Mouse (Mus musculus) stomach, embryonic 16.5 days (tissue): ENCODE data around the gene Blm. TPM values are rescaled to one million over a fixed set of nuclear protein-coding genes. Genes with fewer than 3 reads are reported as not detected.

Experiments used
- ATAC-seq: fragments of 200-750 bp; cut with Nextera tagmentation; 2 replicates; pipeline ENCODE4 v1.8.0; 2017; ENCODE audit warnings: moderate number of reproducible peaks, moderate TSS enrichment; ENCODE audit not compliant: insufficient read depth, low FRiP score
- H3K27ac ChIP-seq: fragments of 300-500 bp; sonication (generic); 2 replicates; pipeline ENCODE4 v1.5.1; 2014; ENCODE audit warnings: low read length
- H3K27me3 ChIP-seq: fragments of 300-500 bp; sonication (generic); 2 replicates; pipeline ENCODE4 v1.6.1; 2014; ENCODE audit warnings: low read length, control low read depth, mixed read lengths; ENCODE audit not compliant: control insufficient read depth, insufficient read depth
- H3K36me3 ChIP-seq: fragments of 300-500 bp; sonication (generic); 2 replicates; pipeline ENCODE4 v1.6.1; 2014; ENCODE audit warnings: low read length; ENCODE audit not compliant: control insufficient read depth, insufficient read depth
- H3K4me1 ChIP-seq: fragments of 300-500 bp; sonication (generic); 2 replicates; pipeline ENCODE4 v1.6.1; 2014; ENCODE audit warnings: low read length, control low read depth, mixed read lengths; ENCODE audit not compliant: control insufficient read depth, insufficient read depth
- H3K4me2 ChIP-seq: fragments of 300-500 bp; sonication (generic); 2 replicates; pipeline ENCODE4 v1.6.1; 2014; ENCODE audit warnings: low read depth, low read length, mixed read lengths
- H3K4me3 ChIP-seq: fragments of 300-500 bp; sonication (generic); replicated peaks from 2 replicates; pipeline ENCODE4 v1.5.1; 2014; ENCODE audit warnings: mild to moderate bottlenecking, low read length
- H3K9ac ChIP-seq: fragments of 300-500 bp; sonication (generic); 2 replicates; pipeline ENCODE4 v1.6.1; 2014; ENCODE audit warnings: low read length
- H3K9me3 ChIP-seq: fragments of 300-500 bp; sonication (generic); replicated peaks from 2 replicates; pipeline ENCODE4 v1.6.1; 2016; ENCODE audit warnings: low read length, control low read depth; ENCODE audit not compliant: control insufficient read depth
- WGBS: fragments of 180-500 bp; shearing (Covaris S2); extraction: QIAGEN DNeasy Blood & Tissue Kit; methylation state at CpG from one replicate; pipeline ENCODE4 v1.1.7; 2014; 5-methylcytosine and 5-hydroxymethylcytosine counted together
- polyA plus RNA-seq: library from polyadenylated mRNA; unstranded; fragments of >200 nt; fragmentation: Nextera tagmentation; extraction: Ambion mirVana; gene quantifications from 2 replicates; pipeline ENCODE4 v1.2.1, GENCODE M21; 2015

Gene Blm
- polyA plus RNA-seq, 1 experiment from 2014 or later = 13.2 TPM

DNA sequence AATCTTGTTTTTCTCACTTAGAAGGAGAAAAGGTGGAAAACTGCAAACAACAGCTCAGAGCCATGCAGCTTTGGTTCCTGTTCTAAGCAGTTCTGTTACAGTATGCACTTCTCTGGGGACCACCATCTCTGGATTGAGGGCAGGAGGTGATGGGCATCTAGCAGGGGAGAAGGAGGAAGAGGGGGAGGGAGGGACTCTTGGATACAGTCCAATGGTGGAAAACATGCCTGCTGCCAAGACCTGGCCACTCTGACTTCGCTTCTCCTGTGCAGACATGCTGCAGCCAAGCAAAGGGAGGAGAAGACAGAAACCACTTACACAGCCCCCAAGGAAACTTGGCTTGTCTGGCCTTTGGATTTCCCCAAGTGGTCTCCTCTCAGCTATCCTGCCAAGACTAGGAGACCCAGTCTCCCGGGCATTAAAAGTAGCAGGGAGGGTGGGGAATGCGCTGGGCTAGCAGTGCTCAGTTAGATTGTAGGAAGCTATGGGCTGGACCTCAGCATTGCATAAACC, 77.0 kb downstream of the Blm start:
- Histone ChIP-seq H3K27ac (no peak overlapping the region), H3K9ac (no peak overlapping the region), H3K9me3 (no peaks in the 10 kb centered on the region), H3K27me3 (no peaks in the 10 kb centered on the region), H3K36me3 (peaks cover 4% of the 10 kb centered on the region; the same call in 1 of the 2 replicates), H3K4me3 (no peak overlapping the region), H3K4me1 (peaks cover 19% of the 10 kb centered on the region), H3K4me2 (no peak overlapping the region)
- WGBS = 62% methylated on average over 3 of the region's 3 CpGs
- ATAC-seq = no peak

DNA sequence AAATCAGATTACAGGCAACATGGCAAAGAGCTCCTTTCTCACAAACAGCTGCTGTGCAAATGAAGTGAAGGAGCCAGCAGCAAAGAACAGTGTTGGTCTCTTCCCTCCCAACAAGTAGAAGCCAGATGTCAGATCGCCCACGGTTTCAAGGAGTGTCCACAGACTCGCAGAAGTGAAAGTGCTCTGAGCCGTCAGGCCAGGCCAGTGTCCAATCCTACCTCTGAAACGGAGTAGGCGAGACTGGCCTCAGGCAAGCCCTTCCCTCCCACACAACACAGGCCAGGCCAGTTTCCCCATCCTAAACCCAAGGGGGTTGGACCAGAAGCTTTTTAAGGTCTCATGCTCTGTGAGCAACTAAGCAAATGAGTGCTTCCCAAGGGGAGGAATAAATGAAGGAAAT, 77.7 kb downstream of the Blm start:
- H3K9me3 ChIP-seq = no peaks in the 10 kb centered on the region
- 0 out of 2 replicates have a peak, but pooled peaks have one; percentile 39 for ATAC-seq
- H3K9ac ChIP-seq = no peak overlapping the region
- WGBS = 47% methylated on average over 6 of the region's 6 CpGs
- no peak overlapping the region for H3K4me2 ChIP-seq
- peaks cover 19% of the 10 kb centered on the region for H3K4me1 ChIP-seq
- no peak overlapping the region for H3K4me3 ChIP-seq
- H3K36me3 ChIP-seq = peaks cover 4% of the 10 kb centered on the region; the same call in 1 of the 2 replicates
- H3K27me3 ChIP-seq = no peaks in the 10 kb centered on the region
- no peak overlapping the region for H3K27ac ChIP-seq

DNA sequence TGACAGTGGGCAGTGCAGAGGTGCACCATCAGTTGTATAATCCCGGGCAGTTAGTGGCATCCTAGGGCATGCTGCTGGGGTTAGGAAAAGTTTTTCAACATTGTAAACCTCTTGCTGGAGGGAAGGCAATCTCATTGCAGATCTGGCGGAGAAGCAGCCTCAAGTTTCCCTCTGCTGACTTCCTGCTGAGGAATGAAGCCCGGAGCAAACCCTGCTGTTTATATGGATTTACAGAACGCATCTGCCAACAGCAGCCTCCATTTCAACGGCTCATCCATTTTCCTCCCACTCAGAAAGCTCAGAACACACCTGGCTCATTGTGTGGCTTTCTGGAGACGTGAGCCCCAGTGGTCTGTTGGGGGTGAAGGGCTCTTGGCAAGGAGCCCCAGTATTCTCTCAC, 78.6 kb downstream of the Blm start:
- no peaks in the 10 kb centered on the region for H3K27me3 ChIP-seq
- ATAC-seq = no peak
- H3K9me3 ChIP-seq = no peaks in the 10 kb centered on the region
- 55% methylated on average over 6 of the region's 6 CpGs for WGBS
- peaks cover 19% of the 10 kb centered on the region for H3K4me1 ChIP-seq
- H3K9ac ChIP-seq = no peak overlapping the region
- no peak overlapping the region for H3K4me2 ChIP-seq
- peaks cover 4% of the 10 kb centered on the region; the same call in 1 of the 2 replicates for H3K36me3 ChIP-seq
- H3K4me3 ChIP-seq = no peak overlapping the region
- 0 out of 2 replicates have a peak overlapping the region, but pooled peaks have one; percentile 34 for H3K27ac ChIP-seq

GRCm38 (mm10) chr7:80455505-80456160, 79.3 kb downstream of the Blm start:
- Histone ChIP-seq H3K9ac (no peak overlapping the region), H3K4me2 (no peak overlapping the region), H3K4me3 (no peak overlapping the region), H3K27me3 (no peaks in the 10 kb centered on the region), H3K36me3 (peaks cover 4% of the 10 kb centered on the region; the same call in 1 of the 2 replicates), H3K27ac (no peak overlapping the region), H3K9me3 (no peaks in the 10 kb centered on the region), H3K4me1 (peaks cover 19% of the 10 kb centered on the region)
- ATAC-seq = no peak
- WGBS = 66% methylated on average over 4 of the region's 4 CpGs

DNA sequence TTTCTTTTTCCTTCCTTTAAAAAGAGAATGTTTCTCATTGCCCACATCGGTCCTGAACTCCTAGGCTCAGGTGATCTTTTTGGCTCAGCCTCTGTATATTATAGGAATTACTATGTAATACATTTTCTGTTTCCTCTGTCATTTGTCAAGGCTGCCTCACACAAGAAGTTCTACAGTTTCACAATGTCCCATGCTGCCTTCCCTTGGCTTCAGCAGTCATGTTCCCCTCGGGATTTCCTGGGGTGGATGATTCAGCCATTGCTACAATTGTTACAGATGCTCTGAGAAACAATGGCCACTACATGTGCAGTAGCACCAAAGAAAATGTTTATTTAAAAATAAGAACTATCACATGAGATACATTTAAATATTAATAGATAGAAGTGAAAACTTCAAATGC, 80.1 kb downstream of the Blm start:
- Histone ChIP-seq H3K4me1 (peaks cover 19% of the 10 kb centered on the region), H3K9me3 (no peaks in the 10 kb centered on the region), H3K27ac (no peak overlapping the region), H3K36me3 (peaks cover 4% of the 10 kb centered on the region; the same call in 1 of the 2 replicates), H3K27me3 (no peaks in the 10 kb centered on the region), H3K4me2 (no peak overlapping the region), H3K4me3 (no peak overlapping the region), H3K9ac (no peak overlapping the region)
- ATAC-seq = no peak
- WGBS = 78% methylated on average over 2 of the region's 2 CpGs

GRCm38 (mm10) chr7:80453997-80454396, 80.9 kb downstream of the Blm start:
- Histone ChIP-seq H3K9ac (no peak overlapping the region), H3K27ac (no peak overlapping the region), H3K27me3 (no peaks in the 10 kb centered on the region), H3K36me3 (peaks cover 4% of the 10 kb centered on the region; the same call in 1 of the 2 replicates), H3K4me1 (peaks cover 19% of the 10 kb centered on the region), H3K4me2 (no peak overlapping the region), H3K4me3 (no peak overlapping the region), H3K9me3 (no peaks in the 10 kb centered on the region)
- WGBS = 90% methylated on average over 5 of the region's 5 CpGs
- no peak for ATAC-seq

- peaks cover 4% of the 10 kb centered on the region; the same call in 1 of the 2 replicates for H3K36me3 ChIP-seq
- H3K4me3 ChIP-seq = no peak overlapping the region
- H3K9ac ChIP-seq = no peak overlapping the region
- H3K27me3 ChIP-seq = no peaks in the 10 kb centered on the region
- peaks cover 17% of the 10 kb centered on the region for H3K4me1 ChIP-seq
- no peak overlapping the region for H3K4me2 ChIP-seq
- H3K27ac ChIP-seq = no peak overlapping the region
- H3K9me3 ChIP-seq = no peaks in the 10 kb centered on the region
- WGBS = 90% methylated on average over 3 of the region's 3 CpGs
- ATAC-seq = no peak
These were observed 81.8 kb downstream of the Blm start for GRCm38 (mm10) chr7:80453121-80453520.

DNA sequence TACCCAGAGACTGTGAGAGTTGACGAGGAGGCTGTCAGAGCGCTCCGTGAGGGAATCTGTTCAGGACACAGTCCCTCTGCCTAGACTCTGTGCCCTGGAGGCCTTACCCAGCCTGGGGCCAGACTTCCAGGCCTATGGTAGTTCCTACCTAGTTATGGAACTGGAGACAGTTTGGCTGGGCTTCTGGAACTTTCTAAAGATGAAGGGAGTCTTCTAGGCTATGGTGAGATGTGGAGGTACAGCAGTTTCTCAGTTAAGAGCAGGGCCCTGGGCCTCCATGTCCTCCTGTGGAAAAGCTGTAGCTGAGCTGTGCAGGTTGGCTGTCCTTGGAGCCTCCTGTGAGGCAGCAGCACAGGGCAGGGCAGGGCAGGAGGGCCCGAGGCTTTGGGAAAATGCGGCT, 82.7 kb downstream of the Blm start:
- peaks cover 4% of the 10 kb centered on the region; the same call in 1 of the 2 replicates for H3K36me3 ChIP-seq
- no peak overlapping the region for H3K27ac ChIP-seq

GRCm38 (mm10) chr7:80451550-80452232, 83.2 kb downstream of the Blm start:
- 67% methylated on average over 3 of the region's 3 CpGs for WGBS
- H3K27ac ChIP-seq = no peak overlapping the region
- H3K9ac ChIP-seq = no peak overlapping the region
- H3K27me3 ChIP-seq = no peaks in the 10 kb centered on the region
- no peak overlapping the region for H3K4me2 ChIP-seq
- no peaks in the 10 kb centered on the region for H3K9me3 ChIP-seq
- peak; percentile 56; the same call in 1 of the 2 replicates for ATAC-seq
- peaks cover 8% of the 10 kb centered on the region; the same call in 1 of the 2 replicates for H3K4me1 ChIP-seq
- H3K36me3 ChIP-seq = peaks cover 4% of the 10 kb centered on the region; the same call in 1 of the 2 replicates
- H3K4me3 ChIP-seq = no peak overlapping the region

More for the DNA sequence above, 82.7 kb downstream of the Blm start:
- no peak for ATAC-seq
- Histone ChIP-seq H3K9me3 (no peaks in the 10 kb centered on the region), H3K9ac (no peak overlapping the region), H3K4me3 (no peak overlapping the region), H3K4me2 (no peak overlapping the region), H3K27me3 (no peaks in the 10 kb centered on the region), H3K4me1 (peaks cover 10% of the 10 kb centered on the region; the same call in 1 of the 2 replicates)
- 81% methylated on average over 5 of the region's 5 CpGs for WGBS
